Comparison of ENCODE assay signal across 9 mouse cellular contexts in the genomic region with DNA sequence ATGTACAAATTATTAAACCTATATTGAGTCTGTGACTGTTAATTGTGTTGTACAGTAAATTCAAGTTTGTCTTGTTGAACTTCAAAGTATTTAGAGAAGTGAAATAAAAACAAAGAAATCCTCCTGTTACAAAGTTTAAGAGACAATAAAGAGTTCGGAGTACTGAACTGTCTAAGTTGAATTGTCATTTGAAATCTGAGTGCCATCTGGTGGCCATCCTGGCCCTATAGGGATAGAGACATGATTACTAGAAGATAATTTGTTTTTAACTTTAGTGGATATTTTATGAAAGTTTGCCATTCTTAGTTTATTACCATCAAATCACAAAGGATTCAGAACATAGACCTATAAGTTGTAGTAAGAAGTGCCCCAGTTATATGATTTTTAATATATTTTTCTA.
DNase-seq lines count a peak whose midpoint lies in the region; ATAC-seq and TF ChIP-seq lines count a peak whose summit lies in the region.
"Had no signal": no experiment of that assay in that cellular context is flagged by ENCODE, and none has a peak within 500 bp of the region (broad histone marks: within the 10 kb centered on the region; RNA-seq: fewer than 3 reads in every experiment).

No protein-coding gene starts in this region.

- H3K4me1 ChIP-seq in intestine, postnatal 0 days (replicated peaks; ENCODE audit: control insufficient read depth, insufficient read depth, low read length) = no peaks in the 10 kb centered on the region
- no peaks in the 10 kb centered on the region for H3K4me1 ChIP-seq in intestine, embryonic 15.5 days (replicated peaks)
- H3K4me1 ChIP-seq: liver, embryonic 13.5 days had no signal

- no peak overlapping the region for H3K27ac ChIP-seq in intestine, postnatal 0 days (ENCODE audit: low read depth, low read length)
- H3K27ac ChIP-seq in intestine, embryonic 15.5 days = no peak overlapping the region
- H3K27ac ChIP-seq: liver, embryonic 13.5 days had no signal

- no peak overlapping the region for H3K4me2 ChIP-seq in intestine, postnatal 0 days (replicated peaks; ENCODE audit: low read depth)
- no peak overlapping the region for H3K4me2 ChIP-seq in intestine, embryonic 15.5 days (replicated peaks)
- H3K4me2 ChIP-seq: liver, embryonic 13.5 days had no signal

- WGBS in intestine, postnatal 0 days = 47% methylated on average over 1 of the region's 1 CpGs
- 23% methylated on average over 1 of the region's 1 CpGs for WGBS in intestine, embryonic 15.5 days

- intact Hi-C loops in left cerebral cortex, postnatal 10 days (cut with DNase I) = loop anchor here (5.0 kb wide), 1 partner anchor 787 kb away; no protein-coding TSS in a partner anchor

- H3K36me3 ChIP-seq in intestine, postnatal 0 days (ENCODE audit: control insufficient read depth, insufficient read depth) = no peaks in the 10 kb centered on the region
- H3K36me3 ChIP-seq in intestine, embryonic 15.5 days = no peaks in the 10 kb centered on the region
- H3K36me3 ChIP-seq: liver, embryonic 13.5 days had no signal

- DNase-seq in adrenal gland, postnatal 10 days = peak; percentile 6
- no peak for DNase-seq in adrenal gland, postnatal 4 days (ENCODE audit: low spot score in 2 of 2)
- DNase-seq in Muller cell, postnatal 12 days (ENCODE audit: inconsistent ontology term) = peak; percentile 9
- DNase-seq in left cerebral cortex, postnatal 10 days (ENCODE audit: extremely low spot score in 1 of 2, low spot score in 2 of 2) = peak; percentile 5 to 31
- DNase-seq in adrenal gland, postnatal 25 days = no peak
- no peak for DNase-seq in urinary bladder, postnatal 25 days (ENCODE audit: low spot score)
- DNase-seq: liver, embryonic 13.5 days had no signal

- H3K9ac ChIP-seq in intestine, postnatal 0 days (ENCODE audit: low read depth, low read length) = no peak overlapping the region
- H3K9ac ChIP-seq in intestine, embryonic 15.5 days = no peak overlapping the region
- H3K9ac ChIP-seq: liver, embryonic 13.5 days had no signal

- TF ChIP-seq CTCF in intestine, postnatal 0 days (IDR thresholded peaks at IDR 0.05; ENCODE audit: low read depth) = peak; percentile 58

- no peak for ATAC-seq in intestine, postnatal 0 days
- no peak for ATAC-seq in intestine, embryonic 15.5 days

- H3K27me3 ChIP-seq in intestine, postnatal 0 days (replicated peaks; ENCODE audit: control insufficient read depth, insufficient read depth, low read length) = no peaks in the 10 kb centered on the region
- H3K27me3 ChIP-seq in intestine, embryonic 15.5 days (replicated peaks) = no peaks in the 10 kb centered on the region
- H3K27me3 ChIP-seq: liver, embryonic 13.5 days had no signal

- no peak overlapping the region for H3K4me3 ChIP-seq in intestine, postnatal 0 days (ENCODE audit: low read depth, low read length)
- H3K4me3 ChIP-seq in intestine, embryonic 15.5 days (replicated peaks) = no peak overlapping the region
- H3K4me3 ChIP-seq: liver, embryonic 13.5 days had no signal

- no peaks in the 10 kb centered on the region for H3K9me3 ChIP-seq in intestine, postnatal 0 days (ENCODE audit: control insufficient read depth)
- H3K9me3 ChIP-seq in intestine, embryonic 15.5 days = no peaks in the 10 kb centered on the region
- H3K9me3 ChIP-seq: liver, embryonic 13.5 days had no signal

Comparison
In these comparisons a context has a peak if more than half of its experiments do, and no peak if none do; other contexts are left out.
1. DNase-seq: peak in adrenal gland, postnatal 10 days (single experiment), Muller cell, postnatal 12 days (single experiment) and left cerebral cortex, postnatal 10 days (2 of 2); none in adrenal gland, postnatal 4 days (0 of 2), adrenal gland, postnatal 25 days (single experiment) and urinary bladder, postnatal 25 days (single experiment).